Mouse (Mus musculus): Measurements from ENCODE around the gene Ptcd1.
"Not testable (repeated sequence)": the region's sequence is repeated elsewhere in the genome, so short reads cannot be mapped to it uniquely, and the experiment has no call there.

GRCm38 (mm10) chr5:145101451-145101850, 65.5 kb downstream of the Ptcd1 start:
- TF ChIP-seq POLR2A (IDR thresholded peaks at IDR 0.05; ENCODE audit: control insufficient read depth in 1 of 2, insufficient read depth in 1 of 2, low read depth in 1 of 2, low read length in 2 of 2, poor library complexity in 1 of 2); CTCF (IDR thresholded peaks at IDR 0.05 in 2 of 3, conservative IDR thresholded peaks at IDR 0.05 in 1 of 3; ENCODE audit: control insufficient read depth in 1 of 3, insufficient read depth in 1 of 3, low read depth in 2 of 3, low read length in 3 of 3, poor library complexity in 1 of 3, severe bottlenecking in 1 of 3); EP300 (IDR thresholded peaks at IDR 0.05; ENCODE audit: low read depth in 1 of 2, low read length in 2 of 2); MAZ (IDR thresholded peaks at IDR 0.05; ENCODE audit: low read depth, low read length); CHD2 (IDR thresholded peaks at IDR 0.05; ENCODE audit: low read length); GATA1 (IDR thresholded peaks at IDR 0.05; ENCODE audit: low read depth, low read length); ELF1 (IDR thresholded peaks at IDR 0.05; ENCODE audit: low read depth, low read length); ZC3H11A (IDR thresholded peaks at IDR 0.05; ENCODE audit: low read depth, low read length); BHLHE40 (IDR thresholded peaks at IDR 0.05; ENCODE audit: borderline replicate concordance, low read depth, low read length); KAT2A (conservative IDR thresholded peaks at IDR 0.05; ENCODE audit: low read depth, low read length); MEF2A (IDR thresholded peaks at IDR 0.05; ENCODE audit: extremely low read depth, insufficient replicate concordance, low read depth, low read length, poor library complexity, severe bottlenecking): not testable (repeated sequence)

Data from MEL (cell line).